Mouse (Mus musculus) heart, postnatal 0 days (tissue): Measurements from ENCODE around the gene Adgrv1. TPM values are rescaled to one million over a fixed set of nuclear protein-coding genes. Genes with fewer than 3 reads are reported as not detected.
A peak's percentile ranks its signal among the peaks of the same experiment; 100 is the strongest.

Source experiments
- ATAC-seq: fragments of 200-750 bp; cut with Nextera tagmentation; 2 replicates; pipeline ENCODE4 v1.8.0; 2017; ENCODE audit warnings: low read depth, moderate number of reproducible peaks, moderate library complexity; ENCODE audit not compliant: insufficient read depth
- DNase-seq: peaks from one replicate; pipeline ENCODE4 v3.0.0-alpha.2; 2016; ENCODE audit warnings: low spot score
- H3K27ac ChIP-seq: fragments of 300-500 bp; sonication (generic); 2 replicates; pipeline ENCODE4 v1.5.1; 2014; ENCODE audit warnings: low read depth, mild to moderate bottlenecking
- H3K27me3 ChIP-seq: fragments of 300-500 bp; sonication (generic); 2 replicates; pipeline ENCODE4 v1.6.1; 2014; ENCODE audit warnings: low read length, mixed read lengths; ENCODE audit not compliant: control insufficient read depth, insufficient read depth
- H3K36me3 ChIP-seq: fragments of 300-500 bp; sonication (generic); replicated peaks from 2 replicates; pipeline ENCODE4 v1.6.1; 2014; ENCODE audit warnings: low read length, mixed read lengths; ENCODE audit not compliant: control insufficient read depth, insufficient read depth
- H3K4me1 ChIP-seq: fragments of 300-500 bp; sonication (generic); 2 replicates; pipeline ENCODE4 v1.6.1; 2014; ENCODE audit warnings: antibody characterized with exemption; ENCODE audit not compliant: control insufficient read depth, insufficient read depth
- H3K4me2 ChIP-seq: fragments of 300-500 bp; sonication (generic); 2 replicates; pipeline ENCODE4 v1.6.1; 2014; ENCODE audit warnings: low read depth, mild to moderate bottlenecking, low read length, moderate library complexity
- H3K4me3 ChIP-seq: fragments of 300-500 bp; sonication (generic); 2 replicates; pipeline ENCODE4 v1.5.1; 2014; ENCODE audit warnings: low read depth, low read length
- H3K9ac ChIP-seq: fragments of 300-500 bp; sonication (generic); replicated peaks from 2 replicates; pipeline ENCODE4 v1.6.1; 2014; ENCODE audit warnings: low read depth, low read length, mixed read lengths
- H3K9me3 ChIP-seq: fragments of 300-500 bp; sonication (generic); replicated peaks from 2 replicates; pipeline ENCODE4 v1.6.1; 2016; ENCODE audit warnings: low read length; ENCODE audit not compliant: control insufficient read depth
- CTCF ChIP-seq: IDR thresholded peaks from 2 replicates; pipeline ENCODE4 v1.5.1; 2016; ENCODE audit warnings: antibody characterized with exemption, control low read depth, low read depth
- EP300 ChIP-seq: IDR thresholded peaks from 2 replicates; pipeline ENCODE4 v1.6.1; 2016; ENCODE audit warnings: antibody characterized with exemption, low read depth
- WGBS: fragments of 180-500 bp; shearing (Covaris S2); extraction: QIAGEN DNeasy Blood & Tissue Kit; methylation state at CpG from one replicate; pipeline ENCODE4 v1.1.7; 2014; 5-methylcytosine and 5-hydroxymethylcytosine counted together
- polyA plus RNA-seq: library from polyadenylated mRNA; unstranded; fragments of >200 nt; fragmentation: Nextera tagmentation; extraction: Ambion mirVana; gene quantifications from 2 replicates; pipeline ENCODE4 v1.2.1, GENCODE M21; 2015
- total RNA-seq: library from RNA; depleted of rRNA; stranded (reverse); fragments of >200 nt; gene quantifications from 2 replicates; pipeline ENCODE4 v1.2.3, GENCODE M21; 2014; ENCODE audit warnings: low replicate concordance

Adgrv1 gene
- total and polyA plus RNA-seq, 2 experiments from 2014 or later: 0.68 to 10.5 TPM

DNA sequence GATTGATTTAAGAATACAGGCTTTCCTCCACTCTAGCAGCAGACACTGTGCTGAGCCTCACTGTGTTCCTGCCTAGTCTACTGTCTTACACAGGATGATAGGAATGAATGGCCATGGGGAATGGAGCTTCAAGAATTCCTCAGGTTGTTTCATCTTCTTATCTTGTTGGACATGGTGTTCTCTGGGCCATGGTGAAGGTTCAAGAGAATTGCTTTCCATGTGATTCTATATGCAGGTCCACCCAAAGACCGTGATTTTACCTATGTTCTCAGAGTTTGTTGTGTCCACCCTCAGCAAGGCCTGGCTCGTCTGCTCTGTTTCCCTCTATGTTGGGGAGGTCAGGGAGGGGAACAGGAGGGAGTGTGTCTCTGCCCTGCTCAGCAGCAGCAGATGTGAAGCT lies 26.0 kb downstream of the Adgrv1 start:
- Histone ChIP-seq H3K9ac (no peak overlapping the region), H3K9me3 (peaks cover 8% of the 10 kb centered on the region; the same call in 1 of the 2 replicates), H3K27ac (no peak overlapping the region), H3K36me3 (no peaks in the 10 kb centered on the region), H3K4me1 (no peaks in the 10 kb centered on the region), H3K27me3 (no peaks in the 10 kb centered on the region), H3K4me3 (no peak overlapping the region), H3K4me2 (no peak overlapping the region)
- ATAC-seq: no peak
- 70% methylated on average over 2 of the region's 2 CpGs for WGBS
- DNase-seq: no peak
- TF ChIP-seq CTCF (no peak), EP300 (no peak)

DNA sequence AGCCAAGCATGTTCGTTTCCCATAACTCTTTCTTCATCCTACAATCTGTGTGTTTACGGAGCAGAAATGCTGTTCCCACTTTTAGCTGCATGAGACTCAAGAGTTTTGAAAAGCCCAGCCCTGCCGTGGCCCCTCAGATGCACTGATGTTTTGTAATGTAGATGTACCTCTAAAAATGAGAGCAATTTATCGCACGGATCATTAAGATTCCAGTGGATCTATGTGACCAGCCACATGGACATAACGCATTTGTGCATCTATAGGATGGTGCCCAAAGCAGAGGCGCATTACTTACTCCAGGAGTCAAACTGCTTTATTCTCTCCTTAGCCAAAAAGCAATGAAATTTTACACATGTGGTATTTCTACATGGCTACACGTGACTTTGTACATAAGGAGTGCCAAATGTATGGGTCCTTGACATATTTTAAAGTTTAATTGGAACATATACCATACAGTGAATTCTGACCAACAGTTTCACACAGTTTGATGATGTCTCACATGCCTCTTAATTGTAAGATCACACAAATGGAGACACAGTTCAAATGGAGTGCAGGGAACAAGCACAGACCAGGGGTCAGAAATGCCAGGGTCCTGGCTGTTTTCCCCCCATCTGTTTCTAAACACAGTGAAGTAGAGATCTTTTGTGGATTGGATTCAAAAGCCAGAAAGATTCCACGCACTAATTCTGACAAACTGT lies 35.9 kb downstream of the Adgrv1 start:
- Histone ChIP-seq H3K4me2 (no peak overlapping the region), H3K4me1 (no peaks in the 10 kb centered on the region), H3K4me3 (no peak overlapping the region), H3K27ac (no peak overlapping the region), H3K27me3 (no peaks in the 10 kb centered on the region), H3K9me3 (no peaks in the 10 kb centered on the region), H3K9ac (no peak overlapping the region), H3K36me3 (no peaks in the 10 kb centered on the region)
- ATAC-seq (no peak), DNase-seq (no peak)
- TF ChIP-seq CTCF: no peak
- 80% methylated on average over 9 of the region's 9 CpGs for WGBS

DNA sequence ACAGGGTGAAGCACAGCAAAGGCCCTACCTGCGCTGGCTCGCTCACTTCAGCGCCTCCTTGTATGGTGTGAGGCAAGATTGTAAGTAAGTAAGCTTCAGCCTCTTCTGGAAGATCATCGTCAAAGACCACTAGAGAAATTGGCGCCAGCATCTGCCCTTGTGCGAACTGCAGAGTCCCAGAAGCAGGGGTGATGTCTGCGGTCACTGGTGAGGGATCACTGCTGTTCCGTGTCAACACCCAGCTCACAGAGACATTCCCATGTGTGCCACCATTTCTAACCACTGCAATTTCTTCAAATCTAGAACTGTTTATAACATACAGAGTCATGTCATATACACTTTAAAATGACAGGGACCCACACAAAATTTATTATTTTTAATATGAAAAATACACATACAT lies 54.3 kb downstream of the Adgrv1 start:
- no peaks in the 10 kb centered on the region for H3K27me3 ChIP-seq
- H3K9me3 ChIP-seq: no peaks in the 10 kb centered on the region
- no peaks in the 10 kb centered on the region for H3K4me1 ChIP-seq
- no peak overlapping the region for H3K4me3 ChIP-seq
- 46% methylated on average over 8 of the region's 8 CpGs for WGBS
- no peak for TF ChIP-seq EP300
- TF ChIP-seq CTCF: no peak
- no peak for DNase-seq
- H3K27ac ChIP-seq: no peak overlapping the region
- no peak for ATAC-seq
- H3K4me2 ChIP-seq: no peak overlapping the region
- no peaks in the 10 kb centered on the region for H3K36me3 ChIP-seq
- H3K9ac ChIP-seq: no peak overlapping the region

DNA sequence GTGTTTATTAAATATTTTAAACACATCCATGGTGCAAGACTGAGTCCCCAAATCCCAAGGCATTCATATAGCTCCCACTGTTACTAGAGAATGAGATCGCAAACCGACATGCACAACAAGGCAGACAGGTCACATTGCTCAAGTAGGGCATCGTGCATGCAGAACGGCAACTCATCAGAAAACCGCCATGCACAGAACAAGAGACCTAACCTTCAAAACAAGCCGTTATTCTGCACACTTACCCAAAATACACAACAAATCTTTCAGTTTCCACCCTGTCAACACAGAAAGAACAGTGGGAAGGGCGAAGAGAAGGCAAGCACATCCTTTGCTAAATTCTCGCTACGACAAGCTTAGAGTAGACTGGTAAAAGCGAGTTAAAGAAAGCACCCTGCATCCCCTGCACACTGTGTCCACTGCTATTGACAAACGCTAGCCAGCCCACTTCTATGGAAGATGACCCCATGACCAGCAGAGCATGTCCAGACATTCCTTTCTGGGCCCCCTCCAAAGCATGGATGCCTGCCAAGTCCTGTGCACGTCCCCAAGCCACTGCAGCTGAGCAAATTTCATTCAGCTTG lies 62.6 kb downstream of the Adgrv1 start:
- no peak overlapping the region for H3K4me3 ChIP-seq
- H3K9ac ChIP-seq: no peak overlapping the region
- H3K27ac ChIP-seq: no peak overlapping the region
- H3K4me1 ChIP-seq: 0 out of 2 replicates have a peak, but pooled peaks cover 4% of the 10 kb centered on the region
- DNase-seq: no peak
- H3K4me2 ChIP-seq: peak overlapping the region; percentile 46
- no peaks in the 10 kb centered on the region for H3K9me3 ChIP-seq
- no peak for TF ChIP-seq EP300
- TF ChIP-seq CTCF: no peak
- no peaks in the 10 kb centered on the region for H3K36me3 ChIP-seq
- H3K27me3 ChIP-seq: no peaks in the 10 kb centered on the region
- no peak for ATAC-seq
- 48% methylated on average over 12 of the region's 12 CpGs for WGBS

- Histone ChIP-seq H3K4me1 (no peaks in the 10 kb centered on the region), H3K9ac (no peak overlapping the region), H3K4me2 (no peak overlapping the region), H3K27ac (no peak overlapping the region), H3K36me3 (no peaks in the 10 kb centered on the region), H3K4me3 (no peak overlapping the region), H3K27me3 (no peaks in the 10 kb centered on the region), H3K9me3 (no peaks in the 10 kb centered on the region)
- no peak for ATAC-seq
- DNase-seq: no peak
- TF ChIP-seq CTCF (no peak), EP300 (no peak)
- 83% methylated on average over 1 of the region's 1 CpGs for WGBS
Observed at GRCm38 (mm10) chr13:81550024-81550423, 82.9 kb downstream of the Adgrv1 start.

- 74% methylated on average over 2 of the region's 2 CpGs for WGBS
- DNase-seq (no peak), ATAC-seq (no peak)
- no peak for TF ChIP-seq EP300
- no peaks in the 10 kb centered on the region for H3K4me1 ChIP-seq
- H3K9me3 ChIP-seq: no peaks in the 10 kb centered on the region
- H3K36me3 ChIP-seq: no peaks in the 10 kb centered on the region
- H3K27ac ChIP-seq: no peak overlapping the region
- H3K9ac ChIP-seq: no peak overlapping the region
- no peaks in the 10 kb centered on the region for H3K27me3 ChIP-seq
- no peak overlapping the region for H3K4me2 ChIP-seq
- H3K4me3 ChIP-seq: no peak overlapping the region
Observed at GRCm38 (mm10) chr13:81534916-81535315, 98.0 kb downstream of the Adgrv1 start.
